Mouse (Mus musculus): ENCODE results near the gene Esyt2. TPM values are rescaled to one million over a fixed set of nuclear protein-coding genes. Genes with fewer than 3 reads are reported as not detected.

Gene Esyt2
- polyA plus RNA-seq, 1 experiment from 2014 or later = 16.8 TPM

- 88% methylated on average over 2 of the region's 2 CpGs for WGBS
- no peaks in the 10 kb centered on the region for H3K36me3 ChIP-seq (ENCODE audit: control insufficient read depth, insufficient read depth, low read length)
- ATAC-seq (ENCODE audit: insufficient number of reproducible peaks, insufficient read depth, low FRiP score, low read depth) = no peak
- H3K27ac ChIP-seq (replicated peaks in 1 of 2; ENCODE audit: control insufficient read depth in 1 of 2, insufficient read depth in 1 of 2, low read depth in 2 of 2, low read length in 2 of 2) = no peak overlapping the region
- no peak overlapping the region for H3K4me2 ChIP-seq (ENCODE audit: low read length)
- no peaks in the 10 kb centered on the region for H3K9me3 ChIP-seq (ENCODE audit: control insufficient read depth, low read length)
- H3K4me1 ChIP-seq (ENCODE audit: control insufficient read depth in 2 of 2, insufficient read depth in 2 of 2, low read length in 2 of 2) = no peaks in the 10 kb centered on the region
- no peak overlapping the region for H3K4me3 ChIP-seq (ENCODE audit: control insufficient read depth in 1 of 2, insufficient read depth in 1 of 2, low read depth in 1 of 2, low read length in 2 of 2)
- no peaks in the 10 kb centered on the region for H3K27me3 ChIP-seq (ENCODE audit: control insufficient read depth, insufficient read depth, low read length)
- H3K9ac ChIP-seq (ENCODE audit: low read length) = no peak overlapping the region
Observed at GRCm38 (mm10) chr12:116299906-116300305, 18.9 kb downstream of the Esyt2 start.

DNA sequence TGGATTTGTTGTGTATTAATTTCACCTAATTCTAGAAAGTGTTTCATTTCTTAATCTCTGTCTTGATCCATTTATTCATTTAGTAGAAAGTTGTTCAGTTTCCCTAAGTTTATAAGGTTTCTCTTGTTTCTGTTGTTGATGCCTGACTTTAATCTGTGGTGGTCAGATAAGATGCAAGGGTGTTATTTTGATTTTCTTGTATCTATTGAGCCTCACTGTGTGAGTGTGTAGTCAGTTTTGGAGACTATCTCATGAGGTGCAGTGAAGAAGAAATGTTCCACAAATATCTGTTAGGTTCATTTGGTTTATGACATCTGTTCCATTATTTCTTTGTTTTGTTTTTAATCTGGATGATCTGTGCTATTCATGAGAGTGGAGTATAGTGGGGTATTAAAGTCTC, 21.2 kb downstream of the Esyt2 start:
- H3K4me1 ChIP-seq (ENCODE audit: control insufficient read depth in 2 of 2, insufficient read depth in 2 of 2, low read length in 2 of 2) = no peaks in the 10 kb centered on the region

DNA sequence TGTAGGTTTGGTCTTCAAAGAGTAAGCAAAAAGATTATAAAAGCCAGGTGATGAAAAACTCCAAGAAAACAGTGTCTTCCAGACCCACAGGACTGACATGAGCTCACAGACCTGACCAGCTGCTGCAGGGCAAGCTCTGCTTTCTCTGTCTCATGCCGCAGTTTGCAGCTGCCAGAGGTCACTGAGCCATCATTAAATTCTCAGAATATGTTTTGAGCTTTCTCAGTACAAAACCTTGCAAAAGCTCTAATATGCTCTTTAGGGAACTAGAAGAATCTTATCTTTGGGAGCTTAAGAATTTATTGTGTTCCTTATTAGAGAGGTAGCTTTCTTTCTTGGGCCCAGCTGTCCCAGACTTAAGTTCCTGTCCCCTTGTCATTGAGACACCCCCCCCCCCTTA, 25.0 kb downstream of the Esyt2 start:
- H3K4me2 ChIP-seq (ENCODE audit: low read length) = no peak overlapping the region
- no peak for ATAC-seq (ENCODE audit: insufficient number of reproducible peaks, insufficient read depth, low FRiP score, low read depth)
- no peaks in the 10 kb centered on the region for H3K27me3 ChIP-seq (ENCODE audit: control insufficient read depth, insufficient read depth, low read length)
- no peaks in the 10 kb centered on the region for H3K9me3 ChIP-seq (ENCODE audit: control insufficient read depth, low read length)
- H3K4me3 ChIP-seq (ENCODE audit: control insufficient read depth in 1 of 2, insufficient read depth in 1 of 2, low read depth in 1 of 2, low read length in 2 of 2) = no peak overlapping the region
- no peaks in the 10 kb centered on the region for H3K4me1 ChIP-seq (ENCODE audit: control insufficient read depth in 2 of 2, insufficient read depth in 2 of 2, low read length in 2 of 2)
- no peak overlapping the region for H3K9ac ChIP-seq (ENCODE audit: low read length)
- no peaks in the 10 kb centered on the region for H3K36me3 ChIP-seq (ENCODE audit: control insufficient read depth, insufficient read depth, low read length)
- whole genome bisulfite sequencing = 42% methylated on average over 1 of the region's 1 CpGs
- no peak overlapping the region for H3K27ac ChIP-seq (replicated peaks in 1 of 2; ENCODE audit: control insufficient read depth in 1 of 2, insufficient read depth in 1 of 2, low read depth in 2 of 2, low read length in 2 of 2)

More for the DNA sequence above, 21.2 kb downstream of the Esyt2 start:
- no peak for ATAC-seq (ENCODE audit: insufficient number of reproducible peaks, insufficient read depth, low FRiP score, low read depth)
- no peak overlapping the region for H3K4me2 ChIP-seq (ENCODE audit: low read length)
- no peak overlapping the region for H3K4me3 ChIP-seq (ENCODE audit: control insufficient read depth in 1 of 2, insufficient read depth in 1 of 2, low read depth in 1 of 2, low read length in 2 of 2)
- H3K27me3 ChIP-seq (ENCODE audit: control insufficient read depth, insufficient read depth, low read length) = no peaks in the 10 kb centered on the region
- H3K9ac ChIP-seq (ENCODE audit: low read length) = no peak overlapping the region
- H3K36me3 ChIP-seq (ENCODE audit: control insufficient read depth, insufficient read depth, low read length) = no peaks in the 10 kb centered on the region
- no peaks in the 10 kb centered on the region for H3K9me3 ChIP-seq (ENCODE audit: control insufficient read depth, low read length)
- no peak overlapping the region for H3K27ac ChIP-seq (replicated peaks in 1 of 2; ENCODE audit: control insufficient read depth in 1 of 2, insufficient read depth in 1 of 2, low read depth in 2 of 2, low read length in 2 of 2)

DNA sequence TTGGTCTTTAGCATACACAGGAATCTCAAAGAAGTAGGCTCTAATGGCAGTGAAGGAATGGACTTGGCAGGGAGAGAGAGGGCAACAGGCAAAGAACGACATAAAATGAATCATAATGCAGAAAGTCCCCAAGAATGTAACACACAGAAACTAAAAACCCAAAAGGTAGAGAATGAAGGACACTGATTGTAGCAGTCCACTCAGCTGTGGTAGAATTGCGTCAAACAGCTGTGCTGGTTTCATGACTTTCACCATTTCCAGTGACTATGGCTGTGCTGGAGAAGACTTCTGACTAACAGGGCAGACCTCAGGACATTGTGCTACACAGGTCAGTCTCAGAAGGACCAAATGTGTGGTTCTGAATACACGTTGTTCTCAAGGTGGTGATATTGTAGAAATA, 26.9 kb downstream of the Esyt2 start:
- no peak overlapping the region for H3K4me2 ChIP-seq (ENCODE audit: low read length)
- no peak for ATAC-seq (ENCODE audit: insufficient number of reproducible peaks, insufficient read depth, low FRiP score, low read depth)

GRCm38 (mm10) chr12:116308612-116309011, 27.6 kb downstream of the Esyt2 start:
- H3K4me1 ChIP-seq (ENCODE audit: control insufficient read depth in 2 of 2, insufficient read depth in 2 of 2, low read length in 2 of 2) = no peaks in the 10 kb centered on the region
- no peak overlapping the region for H3K4me2 ChIP-seq (ENCODE audit: low read length)
- no peak for ATAC-seq (ENCODE audit: insufficient number of reproducible peaks, insufficient read depth, low FRiP score, low read depth)
- H3K36me3 ChIP-seq (ENCODE audit: control insufficient read depth, insufficient read depth, low read length) = no peaks in the 10 kb centered on the region
- no peaks in the 10 kb centered on the region for H3K9me3 ChIP-seq (ENCODE audit: control insufficient read depth, low read length)
- H3K9ac ChIP-seq (ENCODE audit: low read length) = no peak overlapping the region
- H3K27ac ChIP-seq (replicated peaks in 1 of 2; ENCODE audit: control insufficient read depth in 1 of 2, insufficient read depth in 1 of 2, low read depth in 2 of 2, low read length in 2 of 2) = no peak overlapping the region
- no peak overlapping the region for H3K4me3 ChIP-seq (ENCODE audit: control insufficient read depth in 1 of 2, insufficient read depth in 1 of 2, low read depth in 1 of 2, low read length in 2 of 2)
- no peaks in the 10 kb centered on the region for H3K27me3 ChIP-seq (ENCODE audit: control insufficient read depth, insufficient read depth, low read length)
- WGBS = 68% methylated on average over 2 of the region's 2 CpGs

More for the DNA sequence above, 26.9 kb downstream of the Esyt2 start:
- Histone ChIP-seq H3K27me3 (ENCODE audit: control insufficient read depth, insufficient read depth, low read length) (no peaks in the 10 kb centered on the region), H3K9me3 (ENCODE audit: control insufficient read depth, low read length) (no peaks in the 10 kb centered on the region), H3K27ac (replicated peaks in 1 of 2; ENCODE audit: control insufficient read depth in 1 of 2, insufficient read depth in 1 of 2, low read depth in 2 of 2, low read length in 2 of 2) (no peak overlapping the region), H3K4me1 (ENCODE audit: control insufficient read depth in 2 of 2, insufficient read depth in 2 of 2, low read length in 2 of 2) (no peaks in the 10 kb centered on the region), H3K36me3 (ENCODE audit: control insufficient read depth, insufficient read depth, low read length) (no peaks in the 10 kb centered on the region), H3K4me3 (ENCODE audit: control insufficient read depth in 1 of 2, insufficient read depth in 1 of 2, low read depth in 1 of 2, low read length in 2 of 2) (no peak overlapping the region), H3K9ac (ENCODE audit: low read length) (no peak overlapping the region)
- 96% methylated on average over 3 of the region's 3 CpGs for WGBS

- Histone ChIP-seq H3K9ac (ENCODE audit: low read length) (no peak overlapping the region), H3K27ac (replicated peaks in 1 of 2; ENCODE audit: control insufficient read depth in 1 of 2, insufficient read depth in 1 of 2, low read depth in 2 of 2, low read length in 2 of 2) (no peak overlapping the region), H3K27me3 (ENCODE audit: control insufficient read depth, insufficient read depth, low read length) (no peaks in the 10 kb centered on the region), H3K4me2 (ENCODE audit: low read length) (no peak overlapping the region), H3K4me1 (ENCODE audit: control insufficient read depth in 2 of 2, insufficient read depth in 2 of 2, low read length in 2 of 2) (0 out of 4 replicates have a peak, but pooled peaks cover 0 to 4% of the 10 kb centered on the region in 2 experiments), H3K4me3 (ENCODE audit: control insufficient read depth in 1 of 2, insufficient read depth in 1 of 2, low read depth in 1 of 2, low read length in 2 of 2) (no peak overlapping the region), H3K9me3 (ENCODE audit: control insufficient read depth, low read length) (no peaks in the 10 kb centered on the region), H3K36me3 (ENCODE audit: control insufficient read depth, insufficient read depth, low read length) (no peaks in the 10 kb centered on the region)
- no peak for ATAC-seq (ENCODE audit: insufficient number of reproducible peaks, insufficient read depth, low FRiP score, low read depth)
- WGBS = 85% methylated on average over 1 of the region's 1 CpGs
Observed at GRCm38 (mm10) chr12:116313816-116314215, 32.8 kb downstream of the Esyt2 start.

- WGBS = 75% methylated on average over 3 of the region's 3 CpGs
- H3K27ac ChIP-seq (replicated peaks in 1 of 2; ENCODE audit: control insufficient read depth in 1 of 2, insufficient read depth in 1 of 2, low read depth in 2 of 2, low read length in 2 of 2) = no peak overlapping the region
- H3K4me2 ChIP-seq (ENCODE audit: low read length) = no peak overlapping the region
- H3K9ac ChIP-seq (ENCODE audit: low read length) = no peak overlapping the region
- no peaks in the 10 kb centered on the region for H3K27me3 ChIP-seq (ENCODE audit: control insufficient read depth, insufficient read depth, low read length)
- H3K9me3 ChIP-seq (ENCODE audit: control insufficient read depth, low read length) = no peaks in the 10 kb centered on the region
- 0 out of 4 replicates have a peak, but pooled peaks cover 0 to 4% of the 10 kb centered on the region in 2 experiments for H3K4me1 ChIP-seq (ENCODE audit: control insufficient read depth in 2 of 2, insufficient read depth in 2 of 2, low read length in 2 of 2)
- H3K4me3 ChIP-seq (ENCODE audit: control insufficient read depth in 1 of 2, insufficient read depth in 1 of 2, low read depth in 1 of 2, low read length in 2 of 2) = no peak overlapping the region
- no peaks in the 10 kb centered on the region for H3K36me3 ChIP-seq (ENCODE audit: control insufficient read depth, insufficient read depth, low read length)
- no peak for ATAC-seq (ENCODE audit: insufficient number of reproducible peaks, insufficient read depth, low FRiP score, low read depth)
Observed at GRCm38 (mm10) chr12:116315498-116315897, 34.5 kb downstream of the Esyt2 start.

DNA sequence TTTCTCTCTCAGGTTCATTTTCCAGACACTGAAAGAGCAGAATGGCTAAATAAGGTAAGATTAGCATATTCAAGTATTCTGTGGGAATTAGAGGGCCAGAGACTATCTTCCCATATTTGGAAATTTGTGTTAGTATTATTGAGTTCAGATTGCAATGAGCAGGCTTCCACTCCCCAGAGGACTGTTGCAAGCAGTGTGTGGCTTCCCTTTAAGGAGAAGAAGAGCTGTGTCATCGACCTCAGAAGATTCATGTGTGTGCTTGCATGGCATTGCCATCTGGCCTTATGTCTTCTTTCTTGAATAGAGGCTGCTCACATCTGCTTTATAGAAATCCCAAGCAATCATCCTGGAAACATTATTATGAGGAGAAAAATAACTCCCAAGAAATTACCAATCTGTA, 36.8 kb downstream of the Esyt2 start:
- H3K4me2 ChIP-seq (ENCODE audit: low read length) = no peak overlapping the region
- no peaks in the 10 kb centered on the region for H3K27me3 ChIP-seq (ENCODE audit: control insufficient read depth, insufficient read depth, low read length)
- no peaks in the 10 kb centered on the region for H3K9me3 ChIP-seq (ENCODE audit: control insufficient read depth, low read length)
- H3K27ac ChIP-seq (replicated peaks in 1 of 2; ENCODE audit: control insufficient read depth in 1 of 2, insufficient read depth in 1 of 2, low read depth in 2 of 2, low read length in 2 of 2) = no peak overlapping the region
- H3K9ac ChIP-seq (ENCODE audit: low read length) = no peak overlapping the region
- 0 out of 4 replicates have a peak, but pooled peaks cover 0 to 4% of the 10 kb centered on the region in 2 experiments for H3K4me1 ChIP-seq (ENCODE audit: control insufficient read depth in 2 of 2, insufficient read depth in 2 of 2, low read length in 2 of 2)
- H3K36me3 ChIP-seq (ENCODE audit: control insufficient read depth, insufficient read depth, low read length) = peaks cover 4% of the 10 kb centered on the region; the same call in 1 of the 2 replicates
- ATAC-seq (ENCODE audit: insufficient number of reproducible peaks, insufficient read depth, low FRiP score, low read depth) = no peak
- WGBS = 72% methylated on average over 1 of the region's 1 CpGs
- H3K4me3 ChIP-seq (ENCODE audit: control insufficient read depth in 1 of 2, insufficient read depth in 1 of 2, low read depth in 1 of 2, low read length in 2 of 2) = no peak overlapping the region
